Mouse (Mus musculus) ES-Bruce4 (cell line): Measurements from ENCODE around the gene Bak1.

Experiments
- CTCF ChIP-seq: IDR thresholded peaks from one replicate; pipeline ENCODE4 v1.8.1; 2011; ENCODE audit warnings: low read depth, low read length
- EP300 ChIP-seq: IDR thresholded peaks from 2 replicates; pipeline ENCODE4 v1.6.1; 2011; ENCODE audit warnings: low read depth, low read length; ENCODE audit not compliant: insufficient read depth

DNA sequence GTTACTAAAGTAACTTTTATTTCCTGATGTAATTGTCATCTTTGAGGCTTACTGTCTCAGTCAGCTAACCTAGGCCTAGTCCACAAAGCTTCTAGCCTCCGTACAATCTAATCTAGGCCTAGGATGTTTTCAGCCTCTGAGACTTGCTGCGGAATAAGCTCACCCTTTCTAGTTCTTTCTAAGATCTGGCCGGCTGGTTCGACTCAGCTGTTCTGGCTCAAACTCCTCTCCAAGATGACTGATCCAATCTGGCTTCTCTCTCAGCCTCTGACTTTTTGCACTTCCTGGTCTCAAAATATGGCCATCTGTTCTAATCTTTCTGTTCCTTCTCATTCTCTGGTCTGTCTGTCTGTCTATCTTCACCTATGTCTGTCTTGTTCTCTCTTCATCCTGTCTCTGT is 45.4 kb downstream of the Bak1 start:
- TF ChIP-seq EP300 (no peak), CTCF (no peak)
